Mouse (Mus musculus): ENCODE data around the gene Olfr1383. TPM values are rescaled to one million over a fixed set of nuclear protein-coding genes. Genes with fewer than 3 reads are reported as not detected.
"Not testable (repeated sequence)": the region's sequence is repeated elsewhere in the genome, so short reads cannot be mapped to it uniquely, and the experiment has no call there.

The Olfr1383 gene
- polyA plus RNA-seq (2015; fragmentation: Nextera tagmentation; extraction: Ambion mirVana): not detected in 2 replicates

GRCm38 (mm10) chr11:49519348-49519747 lies at the start of gene Olfr1383:
Gene Olfr1383 (plus strand): TSS chr11:49519648.
- no peak for DNase-seq (ENCODE audit: low spot score)

DNA sequence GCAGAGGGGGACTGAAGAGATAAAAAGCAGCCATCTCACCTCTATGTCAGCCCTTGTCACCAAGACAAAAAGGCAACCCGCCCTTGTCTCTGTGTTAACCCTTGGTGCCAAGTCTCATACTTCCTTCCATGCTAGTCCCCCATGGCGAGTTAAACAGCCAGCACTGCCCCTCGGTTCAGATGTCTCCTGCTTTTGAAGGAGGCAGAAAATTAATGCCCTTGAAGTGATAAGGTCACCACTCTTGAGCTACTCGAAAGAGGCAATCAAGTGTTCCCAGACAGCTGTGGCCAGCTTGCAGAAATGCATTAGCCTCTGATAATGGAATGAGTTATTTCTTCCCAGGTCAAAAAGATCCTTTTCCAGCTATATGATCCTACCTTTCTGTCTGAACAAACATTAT lies 33.5 kb upstream of the Olfr1383 start:
- DNase-seq (ENCODE audit: low spot score): no peak

- DNase-seq (ENCODE audit: low spot score): not testable (repeated sequence)
These were observed 30.7 kb upstream of the Olfr1383 start, which contains the start of gene Olfr1385 for GRCm38 (mm10) chr11:49488770-49489169. Gene Olfr1385 (plus strand): TSS chr11:49489070.

- no peak for DNase-seq (ENCODE audit: low spot score)
These were observed 1.4 kb upstream of the Olfr1383 start for GRCm38 (mm10) chr11:49518086-49518485.

GRCm38 (mm10) chr11:49527947-49528346 lies 8.5 kb downstream of the Olfr1383 start, which contains the start of gene Olfr1382:
Gene Olfr1382 (plus strand): TSS chr11:49528247.
- no peak for DNase-seq (ENCODE audit: low spot score)

DNA sequence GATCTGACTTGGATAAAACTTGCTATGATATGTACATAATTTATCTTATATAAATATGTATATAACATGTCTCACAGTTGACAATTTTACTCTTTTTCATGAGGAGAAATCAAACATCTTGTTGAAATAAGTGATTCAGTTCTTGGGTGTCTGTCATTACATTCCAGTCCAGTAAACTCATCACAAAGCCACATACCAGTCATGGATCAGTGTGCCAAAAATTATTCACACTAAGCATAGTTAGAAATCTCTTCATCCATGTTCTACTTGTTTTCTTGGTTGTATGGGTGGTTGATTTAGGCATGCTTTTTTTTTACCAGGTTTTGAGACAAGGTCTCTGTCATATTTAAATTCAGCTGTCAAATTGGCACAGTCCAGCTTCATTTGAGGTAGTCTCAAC lies 13.3 kb downstream of the Olfr1383 start:
- no peak for DNase-seq (ENCODE audit: low spot score)

DNA sequence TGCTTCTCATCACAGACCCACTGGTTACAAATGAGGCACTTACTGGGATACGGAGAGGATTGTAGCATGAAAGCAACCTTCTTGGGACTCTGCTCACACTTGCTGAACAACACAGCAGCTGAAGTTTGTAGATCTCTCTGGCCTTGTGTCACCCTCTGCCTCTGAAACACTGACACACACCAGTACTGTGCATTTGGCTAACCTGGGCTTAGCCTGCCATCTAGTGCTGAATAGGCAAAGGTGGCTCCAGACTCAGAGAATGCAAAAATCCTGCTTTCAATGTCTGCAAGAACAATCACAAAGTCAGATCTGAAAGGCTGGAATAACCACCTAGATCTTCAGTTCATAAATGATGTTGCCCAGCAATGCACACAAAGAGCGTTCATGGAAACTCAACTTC lies 17.2 kb downstream of the Olfr1383 start:
- not testable (repeated sequence) for DNase-seq (ENCODE audit: low spot score)

DNA sequence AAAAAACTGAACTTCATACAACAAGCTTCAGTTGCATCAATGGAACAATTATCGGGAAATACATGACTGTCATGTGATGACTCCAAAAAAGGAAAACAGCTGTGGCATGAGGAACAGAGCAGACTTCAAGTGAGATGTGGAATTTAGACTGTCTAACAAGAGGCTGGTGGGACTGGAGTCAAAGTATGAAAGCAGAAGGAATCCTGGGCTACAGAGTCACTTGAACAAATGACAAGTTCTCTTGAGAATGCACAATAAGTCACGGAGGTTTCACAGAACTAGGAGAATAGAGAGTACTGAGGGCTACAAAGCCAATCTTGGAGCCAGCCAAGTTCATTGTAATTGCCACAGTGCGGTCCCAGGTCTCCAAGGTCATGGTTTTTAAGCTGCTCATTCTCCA lies 23.7 kb downstream of the Olfr1383 start, which contains the start of gene Olfr1381:
Gene Olfr1381 (plus strand): TSS at position 301 of the 400 bp plus-strand sequence.
- not testable (repeated sequence) for DNase-seq (ENCODE audit: low spot score)

GRCm38 (mm10) chr11:49554033-49554432 lies 34.6 kb downstream of the Olfr1383 start:
- DNase-seq (ENCODE audit: low spot score): not testable (repeated sequence)

- not testable (repeated sequence) for DNase-seq (ENCODE audit: low spot score)
These were observed 37.1 kb downstream of the Olfr1383 start, which contains the start of gene Olfr1380 for GRCm38 (mm10) chr11:49556578-49556977. Gene Olfr1380 (plus strand): TSS chr11:49556878.

DNA sequence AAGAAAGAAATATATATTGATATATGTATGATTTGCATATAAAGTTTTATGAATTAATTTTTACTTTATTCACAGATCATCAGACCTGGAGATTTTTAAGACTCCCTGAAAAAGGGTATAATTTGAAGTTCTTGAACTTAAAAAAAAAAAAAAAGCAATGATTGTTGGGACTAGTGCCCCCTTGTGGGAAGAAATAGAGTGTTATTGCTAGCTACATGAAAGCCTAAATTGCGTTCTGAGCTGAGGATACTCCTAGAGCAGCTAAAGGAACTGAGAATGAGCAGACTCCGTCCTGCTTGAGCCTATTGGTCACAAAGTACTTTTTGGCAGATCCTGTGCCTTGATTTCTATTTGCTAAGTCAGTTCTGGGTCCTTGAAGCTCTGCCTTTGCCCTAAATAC lies 55.6 kb downstream of the Olfr1383 start:
- peak; percentile 8 for DNase-seq (ENCODE audit: low spot score)

Other genes starting within 250 kb of the Olfr1383 start
- gene Olfr1393, start 241.3 kb upstream of the Olfr1383 start, polyA plus RNA-seq (2015; fragmentation: Nextera tagmentation; extraction: Ambion mirVana): not detected in 2 replicates
- gene Olfr1392, start 234.4 kb upstream of the Olfr1383 start, polyA plus RNA-seq (2015; fragmentation: Nextera tagmentation; extraction: Ambion mirVana): not detected in 2 replicates
- not detected in 2 replicates for gene Olfr10, start 214.9 kb upstream of the Olfr1383 start, polyA plus RNA-seq (2015; fragmentation: Nextera tagmentation; extraction: Ambion mirVana)
- gene Olfr1391, start 196.9 kb upstream of the Olfr1383 start, polyA plus RNA-seq (2015; fragmentation: Nextera tagmentation; extraction: Ambion mirVana): not detected in 2 replicates
- not detected in 2 replicates for gene Olfr1390, start 184.5 kb upstream of the Olfr1383 start, polyA plus RNA-seq (2015; fragmentation: Nextera tagmentation; extraction: Ambion mirVana)
- gene Olfr1389, start 96.6 kb upstream of the Olfr1383 start, polyA plus RNA-seq (2015; fragmentation: Nextera tagmentation; extraction: Ambion mirVana): not detected in 2 replicates
- 0.04 and 0.05 TPM in 2 replicates for gene Olfr1388, start 83.0 kb upstream of the Olfr1383 start, polyA plus RNA-seq (2015; fragmentation: Nextera tagmentation; extraction: Ambion mirVana)
- not detected in 2 replicates for gene Olfr1387, start 64.3 kb upstream of the Olfr1383 start, polyA plus RNA-seq (2015; fragmentation: Nextera tagmentation; extraction: Ambion mirVana)
- not detected in 2 replicates for gene Olfr1386, start 54.6 kb upstream of the Olfr1383 start, polyA plus RNA-seq (2015; fragmentation: Nextera tagmentation; extraction: Ambion mirVana)
- not detected in 2 replicates for gene Olfr1385, start 30.6 kb upstream of the Olfr1383 start, polyA plus RNA-seq (2015; fragmentation: Nextera tagmentation; extraction: Ambion mirVana)
- gene Olfr1384, start 12.9 kb upstream of the Olfr1383 start, polyA plus RNA-seq (2015; fragmentation: Nextera tagmentation; extraction: Ambion mirVana): not detected in 2 replicates
- not detected in 2 replicates for gene Olfr1382, start 8.6 kb downstream of the Olfr1383 start, polyA plus RNA-seq (2015; fragmentation: Nextera tagmentation; extraction: Ambion mirVana)
- gene Olfr1381, start 23.8 kb downstream of the Olfr1383 start, polyA plus RNA-seq (2015; fragmentation: Nextera tagmentation; extraction: Ambion mirVana): not detected in 2 replicates
- not detected in 2 replicates for gene Olfr1380, start 37.2 kb downstream of the Olfr1383 start, polyA plus RNA-seq (2015; fragmentation: Nextera tagmentation; extraction: Ambion mirVana)
- 0.31 and 0.35 TPM in 2 replicates for gene Flt4, start 89.6 kb downstream of the Olfr1383 start, polyA plus RNA-seq (2015; fragmentation: Nextera tagmentation; extraction: Ambion mirVana)
- 2.5 and 5.7 TPM in 2 replicates for gene Scgb3a1, start 144.0 kb downstream of the Olfr1383 start, polyA plus RNA-seq (2015; fragmentation: Nextera tagmentation; extraction: Ambion mirVana)
- gene Cnot6, start 193.1 kb downstream of the Olfr1383 start, polyA plus RNA-seq (2015; fragmentation: Nextera tagmentation; extraction: Ambion mirVana): 84.6 and 112 TPM in 2 replicates

All from thymus, postnatal 0 days (tissue).